Mouse (Mus musculus): Measurements from ENCODE around the gene Slc29a2. TPM values are rescaled to one million over a fixed set of nuclear protein-coding genes. Genes with fewer than 3 reads are reported as not detected.
"Not testable (repeated sequence)": the region's sequence is repeated elsewhere in the genome, so short reads cannot be mapped to it uniquely, and the experiment has no call there.

Gene Slc29a2
- polyA plus RNA-seq, 1 experiment from 2014 or later, result 4.9 TPM

- Histone ChIP-seq H3K4me1 (replicated peaks; ENCODE audit: insufficient read depth, low read length) (no peaks in the 10 kb centered on the region), H3K4me2 (ENCODE audit: low read length) (no peak overlapping the region), H3K27ac (no peak overlapping the region), H3K27me3 (ENCODE audit: insufficient read depth, low read length) (peaks cover 20% of the 10 kb centered on the region), H3K9ac (ENCODE audit: low read depth, low read length) (no peak overlapping the region), H3K4me3 (replicated peaks; ENCODE audit: low read depth, low read length) (no peak overlapping the region), H3K36me3 (ENCODE audit: insufficient read depth, low read length) (no peaks in the 10 kb centered on the region), H3K9me3 (replicated peaks; ENCODE audit: low read length) (no peaks in the 10 kb centered on the region)
- ATAC-seq (replicated peaks; ENCODE audit: low FRiP score, low read depth) (no peak), DNase-seq (ENCODE audit: low spot score) (peak; percentile 12)
- TF ChIP-seq CTCF (IDR thresholded peaks at IDR 0.05; ENCODE audit: low read depth), result no peak
- WGBS, result 16% methylated on average over 8 of the region's 8 CpGs
Observed at GRCm38 (mm10) chr19:4992371-4992770, 31.3 kb upstream of the Slc29a2 start.

- no peak for ATAC-seq (replicated peaks; ENCODE audit: low FRiP score, low read depth)
- no peaks in the 10 kb centered on the region for H3K4me1 ChIP-seq (replicated peaks; ENCODE audit: insufficient read depth, low read length)
- H3K9ac ChIP-seq (ENCODE audit: low read depth, low read length), result no peak overlapping the region
- H3K4me2 ChIP-seq (ENCODE audit: low read length), result no peak overlapping the region
- H3K27me3 ChIP-seq (ENCODE audit: insufficient read depth, low read length), result peaks cover 20% of the 10 kb centered on the region
- no peak for TF ChIP-seq CTCF (IDR thresholded peaks at IDR 0.05; ENCODE audit: low read depth)
- no peaks in the 10 kb centered on the region for H3K9me3 ChIP-seq (replicated peaks; ENCODE audit: low read length)
- no peak overlapping the region for H3K27ac ChIP-seq
- H3K4me3 ChIP-seq (replicated peaks; ENCODE audit: low read depth, low read length), result no peak overlapping the region
- WGBS, result 2% methylated on average over 9 of the region's 9 CpGs
- peak; percentile 31 for DNase-seq (ENCODE audit: low spot score)
- H3K36me3 ChIP-seq (ENCODE audit: insufficient read depth, low read length), result no peaks in the 10 kb centered on the region
Observed at GRCm38 (mm10) chr19:4992904-4993303, 30.8 kb upstream of the Slc29a2 start.

GRCm38 (mm10) chr19:4994043-4994442, 29.6 kb upstream of the Slc29a2 start:
- H3K36me3 ChIP-seq (ENCODE audit: insufficient read depth, low read length), result no peaks in the 10 kb centered on the region
- H3K4me3 ChIP-seq (replicated peaks; ENCODE audit: low read depth, low read length), result no peak overlapping the region
- no peak for TF ChIP-seq CTCF (IDR thresholded peaks at IDR 0.05; ENCODE audit: low read depth)
- no peak overlapping the region for H3K9ac ChIP-seq (ENCODE audit: low read depth, low read length)
- ATAC-seq (replicated peaks; ENCODE audit: low FRiP score, low read depth) (no peak), DNase-seq (ENCODE audit: low spot score) (no peak)
- no peak overlapping the region for H3K27ac ChIP-seq
- no peaks in the 10 kb centered on the region for H3K4me1 ChIP-seq (replicated peaks; ENCODE audit: insufficient read depth, low read length)
- WGBS, result 63% methylated on average over 5 of the region's 5 CpGs
- H3K4me2 ChIP-seq (ENCODE audit: low read length), result no peak overlapping the region
- peaks cover 20% of the 10 kb centered on the region for H3K27me3 ChIP-seq (ENCODE audit: insufficient read depth, low read length)
- no peaks in the 10 kb centered on the region for H3K9me3 ChIP-seq (replicated peaks; ENCODE audit: low read length)

- no peak overlapping the region for H3K9ac ChIP-seq (ENCODE audit: low read depth, low read length)
- no peaks in the 10 kb centered on the region for H3K4me1 ChIP-seq (replicated peaks; ENCODE audit: insufficient read depth, low read length)
- no peak overlapping the region for H3K4me3 ChIP-seq (replicated peaks; ENCODE audit: low read depth, low read length)
- H3K27me3 ChIP-seq (ENCODE audit: insufficient read depth, low read length), result no peaks in the 10 kb centered on the region
- H3K27ac ChIP-seq, result no peak overlapping the region
- H3K4me2 ChIP-seq (ENCODE audit: low read length), result no peak overlapping the region
- no peaks in the 10 kb centered on the region for H3K9me3 ChIP-seq (replicated peaks; ENCODE audit: low read length)
- no peak for TF ChIP-seq CTCF (IDR thresholded peaks at IDR 0.05; ENCODE audit: low read depth)
- ATAC-seq (replicated peaks; ENCODE audit: low FRiP score, low read depth) (no peak), DNase-seq (ENCODE audit: low spot score) (no peak)
- H3K36me3 ChIP-seq (ENCODE audit: insufficient read depth, low read length), result no peaks in the 10 kb centered on the region
- WGBS, result 63% methylated on average over 6 of the region's 6 CpGs
Observed at GRCm38 (mm10) chr19:4999445-5000140, 24.1 kb upstream of the Slc29a2 start.

- no peak overlapping the region for H3K9ac ChIP-seq (ENCODE audit: low read depth, low read length)
- H3K27ac ChIP-seq, result no peak overlapping the region
- no peaks in the 10 kb centered on the region for H3K4me1 ChIP-seq (replicated peaks; ENCODE audit: insufficient read depth, low read length)
- H3K36me3 ChIP-seq (ENCODE audit: insufficient read depth, low read length), result no peaks in the 10 kb centered on the region
- peak; percentile 87 for DNase-seq (ENCODE audit: low spot score)
- peak; percentile 91 for TF ChIP-seq CTCF (IDR thresholded peaks at IDR 0.05; ENCODE audit: low read depth)
- H3K9me3 ChIP-seq (replicated peaks; ENCODE audit: low read length), result no peaks in the 10 kb centered on the region
- under 1% methylated on average over 39 of the region's 39 CpGs for WGBS
- peak; percentile 72; the same call in 1 of the 2 replicates for ATAC-seq (replicated peaks; ENCODE audit: low FRiP score, low read depth)
- H3K27me3 ChIP-seq (ENCODE audit: insufficient read depth, low read length), result no peaks in the 10 kb centered on the region
- H3K4me2 ChIP-seq (ENCODE audit: low read length), result peak overlapping the region; percentile 35
- H3K4me3 ChIP-seq (replicated peaks; ENCODE audit: low read depth, low read length), result no peak overlapping the region
Observed at GRCm38 (mm10) chr19:5001666-5002406, 21.8 kb upstream of the Slc29a2 start.

GRCm38 (mm10) chr19:5003644-5004043, 20.0 kb upstream of the Slc29a2 start:
- H3K27ac ChIP-seq; DNase-seq (ENCODE audit: low spot score); H3K9me3 ChIP-seq (replicated peaks; ENCODE audit: low read length); H3K36me3 ChIP-seq (ENCODE audit: insufficient read depth, low read length); H3K4me2 ChIP-seq (ENCODE audit: low read length); H3K4me1 ChIP-seq (replicated peaks; ENCODE audit: insufficient read depth, low read length); H3K4me3 ChIP-seq (replicated peaks; ENCODE audit: low read depth, low read length); H3K27me3 ChIP-seq (ENCODE audit: insufficient read depth, low read length); ATAC-seq (replicated peaks; ENCODE audit: low FRiP score, low read depth); H3K9ac ChIP-seq (ENCODE audit: low read depth, low read length): not testable (repeated sequence)
- 47% methylated on average over 2 of the region's 2 CpGs for WGBS
- TF ChIP-seq CTCF (IDR thresholded peaks at IDR 0.05; ENCODE audit: low read depth), result peak; percentile 38; the same call in 1 of the 2 replicates
